Comparison of ENCODE assay signal across 9 mouse cellular contexts in genomic region chr5:122176398-122176797, GRCm38 (mm10). TPM values are rescaled to one million over a fixed set of nuclear protein-coding genes. Genes with fewer than 3 reads are reported as not detected.
DNase-seq lines count a peak whose midpoint lies in the region; ATAC-seq lines count a peak whose summit lies in the region.
"Had no signal": no experiment of that assay in that cellular context is flagged by ENCODE, and none has a peak within 500 bp of the region (broad histone marks: within the 10 kb centered on the region; RNA-seq: fewer than 3 reads in every experiment).

No protein-coding gene starts in this region.

- no peak overlapping the region for H3K4me3 ChIP-seq in embryonic facial prominence, embryonic 12.5 days
- no peak overlapping the region for H3K4me3 ChIP-seq in intestine, embryonic 14.5 days (ENCODE audit: low read depth, low read length)
- no peak overlapping the region for H3K4me3 ChIP-seq in lung, embryonic 16.5 days (ENCODE audit: low read length)
- H3K4me3 ChIP-seq: heart, embryonic 13.5 days had no signal

- no peak overlapping the region for H3K4me2 ChIP-seq in embryonic facial prominence, embryonic 12.5 days (replicated peaks)
- H3K4me2 ChIP-seq in intestine, embryonic 14.5 days (ENCODE audit: low read length) = no peak overlapping the region
- no peak overlapping the region for H3K4me2 ChIP-seq in lung, embryonic 16.5 days (ENCODE audit: low read depth, low read length)
- H3K4me2 ChIP-seq: heart, embryonic 13.5 days had no signal

- H3K27me3 ChIP-seq in embryonic facial prominence, embryonic 12.5 days = no peaks in the 10 kb centered on the region
- no peaks in the 10 kb centered on the region for H3K27me3 ChIP-seq in intestine, embryonic 14.5 days (replicated peaks; ENCODE audit: control insufficient read depth, insufficient read depth, low read length)
- no peaks in the 10 kb centered on the region for H3K27me3 ChIP-seq in lung, embryonic 16.5 days (ENCODE audit: control insufficient read depth, insufficient read depth, low read depth, low read length)
- H3K27me3 ChIP-seq: heart, embryonic 13.5 days had no signal

- 0 out of 2 replicates have a peak, but pooled peaks have one; percentile 23 for ATAC-seq in embryonic facial prominence, embryonic 12.5 days (ENCODE audit: insufficient number of reproducible peaks, insufficient read depth, low FRiP score, low TSS enrichment)
- peak; percentile 57; the same call in 1 of the 2 replicates for ATAC-seq in intestine, embryonic 14.5 days (replicated peaks; ENCODE audit: low FRiP score, low TSS enrichment, low read depth)
- peak; percentile 84 for ATAC-seq in lung, embryonic 16.5 days (ENCODE audit: low read depth)

- peak; percentile 39 for DNase-seq in ovary, postnatal 36 days (ENCODE audit: low spot score)
- no peak for DNase-seq in ovary, adult 18-20 months (ENCODE audit: low spot score)
- DNase-seq in adrenal gland, adult 2 months = peak; percentile 44
- DNase-seq in intestine, embryonic 14.5 days (ENCODE audit: low spot score) = peak; percentile 69
- peak; percentile 34 to 77 for DNase-seq in spleen, postnatal 10 days (ENCODE audit: low spot score in 2 of 2)
- DNase-seq in frontal cortex, postnatal 14 days (ENCODE audit: low spot score in 2 of 2) = no peak

- peaks cover 45% of the 10 kb centered on the region for H3K36me3 ChIP-seq in embryonic facial prominence, embryonic 12.5 days
- H3K36me3 ChIP-seq in intestine, embryonic 14.5 days (ENCODE audit: control insufficient read depth, insufficient read depth, low read length) = peaks cover 53% of the 10 kb centered on the region
- H3K36me3 ChIP-seq in lung, embryonic 16.5 days (ENCODE audit: control insufficient read depth, insufficient read depth, low read length) = peaks cover 37% of the 10 kb centered on the region

- H3K4me1 ChIP-seq in embryonic facial prominence, embryonic 12.5 days = no peaks in the 10 kb centered on the region
- H3K4me1 ChIP-seq in intestine, embryonic 14.5 days (replicated peaks; ENCODE audit: control insufficient read depth, insufficient read depth, low read length) = no peaks in the 10 kb centered on the region
- H3K4me1 ChIP-seq in lung, embryonic 16.5 days (replicated peaks; ENCODE audit: control insufficient read depth, insufficient read depth, low read length) = no peaks in the 10 kb centered on the region
- H3K4me1 ChIP-seq: heart, embryonic 13.5 days had no signal

- no peak overlapping the region for H3K9ac ChIP-seq in embryonic facial prominence, embryonic 12.5 days
- H3K9ac ChIP-seq in intestine, embryonic 14.5 days (ENCODE audit: low read length) = no peak overlapping the region
- H3K9ac ChIP-seq in lung, embryonic 16.5 days (ENCODE audit: low read length) = no peak overlapping the region
- H3K9ac ChIP-seq: heart, embryonic 13.5 days had no signal

- whole genome bisulfite sequencing in embryonic facial prominence, embryonic 12.5 days = 48% methylated on average over 1 of the region's 1 CpGs
- WGBS in intestine, embryonic 14.5 days = 53% methylated on average over 1 of the region's 1 CpGs
- whole genome bisulfite sequencing in lung, embryonic 16.5 days = 26% methylated on average over 1 of the region's 1 CpGs

- H3K27ac ChIP-seq in embryonic facial prominence, embryonic 12.5 days = no peak overlapping the region
- H3K27ac ChIP-seq in intestine, embryonic 14.5 days (ENCODE audit: low read depth) = no peak overlapping the region
- H3K27ac ChIP-seq in lung, embryonic 16.5 days (ENCODE audit: low read length) = no peak overlapping the region

- H3K9me3 ChIP-seq in embryonic facial prominence, embryonic 12.5 days = no peaks in the 10 kb centered on the region
- H3K9me3 ChIP-seq in intestine, embryonic 14.5 days (ENCODE audit: control insufficient read depth, low read length) = no peaks in the 10 kb centered on the region
- no peaks in the 10 kb centered on the region for H3K9me3 ChIP-seq in lung, embryonic 16.5 days (ENCODE audit: control insufficient read depth, low read length)
- H3K9me3 ChIP-seq: heart, embryonic 13.5 days had no signal

RNA-seq across cellular contexts. Expression of gene Ppp1cc, which starts 18.3 kb away (rescaled TPM):
- total RNA-seq in adrenal gland, adult 2 months (2021) = 100 to 1,000 TPM; 181 to 207 TPM
- polyA plus RNA-seq in adrenal gland, adult 2 months (2012; rRNA removed) = 36.4 and 36.6 TPM in 2 replicates
- polyA plus RNA-seq in embryonic facial prominence, embryonic 12.5 days (2016; fragmentation: Nextera tagmentation; extraction: Ambion mirVana) = 307 and 312 TPM in 2 replicates
- 259 and 270 TPM in 2 replicates for polyA plus RNA-seq in intestine, embryonic 14.5 days (2014; fragmentation: Nextera tagmentation; extraction: Ambion mirVana)
- 214 and 259 TPM in 2 replicates for polyA plus RNA-seq in lung, embryonic 16.5 days (2015; fragmentation: Nextera tagmentation; extraction: Ambion mirVana)

RNA-seq across cellular contexts. Expression of gene Hvcn1, which starts 30.2 kb away (rescaled TPM):
- total RNA-seq in adrenal gland, adult 2 months (2021) = 1 to 10 TPM; 1.8 to 2.4 TPM
- polyA plus RNA-seq in adrenal gland, adult 2 months (2012; rRNA removed) = 2.5 and 3.7 TPM in 2 replicates
- 11.7 and 13.0 TPM in 2 replicates for polyA plus RNA-seq in embryonic facial prominence, embryonic 12.5 days (2016; fragmentation: Nextera tagmentation; extraction: Ambion mirVana)
- polyA plus RNA-seq in intestine, embryonic 14.5 days (2014; fragmentation: Nextera tagmentation; extraction: Ambion mirVana) = 4.7 and 6.7 TPM in 2 replicates
- 4.4 and 5.0 TPM in 2 replicates for polyA plus RNA-seq in lung, embryonic 16.5 days (2015; fragmentation: Nextera tagmentation; extraction: Ambion mirVana)

RNA-seq across cellular contexts. Expression of gene Ccdc63, which starts 35.8 kb away (rescaled TPM):
- not detected for total RNA-seq in adrenal gland, adult 2 months (2021)
- not detected in 2 replicates for polyA plus RNA-seq in adrenal gland, adult 2 months (2012; rRNA removed)
- polyA plus RNA-seq in embryonic facial prominence, embryonic 12.5 days (2016; fragmentation: Nextera tagmentation; extraction: Ambion mirVana) = not detected in 2 replicates
- polyA plus RNA-seq in intestine, embryonic 14.5 days (2014; fragmentation: Nextera tagmentation; extraction: Ambion mirVana) = 0.32 TPM in 1 of 2 replicates, not detected in the other
- polyA plus RNA-seq in lung, embryonic 16.5 days (2015; fragmentation: Nextera tagmentation; extraction: Ambion mirVana) = 0.04 TPM in 1 of 2 replicates, not detected in the other
- polyA plus RNA-seq: heart, embryonic 13.5 days had no signal

Comparison
In these comparisons a context has a peak if more than half of its experiments do, and no peak if none do; other contexts are left out.
1. DNase-seq: peak in ovary, postnatal 36 days (single experiment), adrenal gland, adult 2 months (single experiment), intestine, embryonic 14.5 days (single experiment) and spleen, postnatal 10 days (2 of 2); none in ovary, adult 18-20 months (single experiment) and frontal cortex, postnatal 14 days (0 of 2).
2. ATAC-seq: peak in every context shown above with its lines; median percentile 84 in lung, embryonic 16.5 days; 57 in intestine, embryonic 14.5 days; 23 in embryonic facial prominence, embryonic 12.5 days.